Mouse (Mus musculus) C2C12 (cell line): ENCODE measurements around the gene Nfib.

Source experiments
- CTCF ChIP-seq: IDR thresholded peaks from one replicate; pipeline ENCODE4 v1.5.1; 2011; ENCODE audit not compliant: control insufficient read depth, insufficient read depth, insufficient read length
- FOSL1 ChIP-seq: IDR thresholded peaks from one replicate; pipeline ENCODE4 v1.8.0; 2011; ENCODE audit warnings: mild to moderate bottlenecking, low read length; ENCODE audit not compliant: poor library complexity, insufficient read depth, severe bottlenecking
- USF1 ChIP-seq: IDR thresholded peaks from one replicate; pipeline ENCODE4 v1.6.1; 2011; ENCODE audit warnings: low read depth, mild to moderate bottlenecking, control low read depth, moderate library complexity

DNA sequence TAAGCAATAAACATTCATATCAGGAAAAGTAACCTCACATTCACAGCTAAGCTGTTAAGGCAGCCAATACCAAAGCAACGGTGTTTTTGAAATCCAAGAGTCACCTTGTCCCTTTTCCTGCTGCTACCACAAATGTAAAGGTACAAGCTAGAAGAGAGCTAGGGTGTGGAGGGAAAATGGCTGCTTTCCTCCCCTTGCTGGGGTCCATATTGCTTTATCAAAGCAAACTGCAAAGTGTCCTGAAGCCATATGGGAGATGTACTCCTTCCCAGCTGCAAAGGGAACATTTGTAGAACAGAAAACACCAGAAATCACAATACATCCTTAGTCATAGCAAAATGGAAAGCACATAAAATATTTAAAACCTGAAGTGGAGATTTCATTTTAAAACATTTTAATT lies 456.6 kb downstream of the Nfib start:
- TF ChIP-seq USF1 = no peak
- TF ChIP-seq CTCF = no peak
- TF ChIP-seq FOSL1 = no peak
